Mouse (Mus musculus): ENCODE measurements at regions not wholly inside any gene's neighbourhood (a gene's known extent, or its start where the extent isn't known, plus 50 kb on each side); places are given as distances from the start of the nearest gene placed in this dataset.

DNA sequence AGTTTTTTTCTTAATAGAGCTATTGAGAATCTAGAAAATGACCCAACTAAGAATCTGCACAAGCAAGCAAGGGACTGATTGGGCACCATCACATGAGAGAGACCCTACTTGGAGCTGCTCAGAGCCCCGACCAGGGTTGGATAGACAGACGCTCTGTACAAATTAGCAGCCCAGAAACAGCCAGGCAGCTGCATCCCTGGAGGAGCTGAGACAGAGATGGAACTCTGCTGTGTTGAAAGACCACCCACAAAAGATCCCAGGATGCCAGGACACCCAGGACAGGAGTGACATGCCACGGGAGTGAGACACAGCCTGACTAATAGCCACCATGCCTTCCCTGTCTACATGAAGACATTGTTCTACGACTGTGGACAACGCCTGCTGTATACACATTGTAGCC, 147.9 kb downstream of the Gm826 start:
- no peak for DNase-seq

DNA sequence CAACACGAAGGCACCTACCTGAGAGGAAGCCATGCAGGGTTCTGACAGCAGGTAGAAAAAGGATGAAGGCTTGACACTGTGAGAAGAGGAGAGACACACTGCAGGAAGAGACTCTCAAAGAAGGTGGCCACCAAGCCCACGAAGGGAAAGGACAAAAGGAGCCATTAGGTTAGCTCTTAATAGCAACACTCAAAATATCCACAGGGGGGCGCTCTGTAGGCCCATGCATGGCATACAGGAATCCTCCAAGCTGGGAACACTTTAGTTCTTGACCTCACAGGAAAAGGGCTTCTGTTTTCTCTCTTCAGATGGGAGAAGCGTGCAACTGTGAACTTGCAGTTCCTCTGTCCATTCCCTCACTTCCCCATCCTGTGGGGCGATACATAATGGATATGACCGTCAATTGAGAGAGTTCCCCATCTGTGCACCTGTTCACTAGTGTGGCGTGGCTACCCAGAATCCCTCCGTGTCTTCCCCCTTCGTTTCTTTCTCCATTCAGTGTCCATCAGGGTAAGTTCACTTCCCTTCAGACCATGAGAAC, 162.9 kb downstream of the Gm826 start:
- peak; percentile 33 for DNase-seq

GRCm38 (mm10) chr2:160158599-160159261, 175.2 kb downstream of the Gm826 start:
- no peak for DNase-seq

DNA sequence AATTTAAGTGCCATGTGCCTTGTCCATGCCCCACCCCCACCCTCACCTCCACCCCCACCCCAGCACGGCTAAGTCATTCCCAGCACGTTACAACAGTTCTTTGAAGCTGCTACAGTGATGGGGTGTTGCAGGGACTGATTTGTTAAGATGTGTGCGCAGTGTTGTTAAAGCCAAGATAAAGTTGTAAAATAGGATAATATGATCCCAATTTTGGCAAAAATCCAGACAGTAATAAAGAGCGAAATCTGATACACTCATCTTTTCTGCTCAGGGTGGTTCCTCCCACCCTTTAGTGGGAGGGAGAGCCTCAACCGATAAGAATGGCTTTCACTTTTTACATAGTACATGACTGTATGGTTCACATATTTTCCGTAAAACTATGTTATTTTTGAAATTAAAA, 180.2 kb downstream of the Gm826 start:
- no peak for DNase-seq

DNA sequence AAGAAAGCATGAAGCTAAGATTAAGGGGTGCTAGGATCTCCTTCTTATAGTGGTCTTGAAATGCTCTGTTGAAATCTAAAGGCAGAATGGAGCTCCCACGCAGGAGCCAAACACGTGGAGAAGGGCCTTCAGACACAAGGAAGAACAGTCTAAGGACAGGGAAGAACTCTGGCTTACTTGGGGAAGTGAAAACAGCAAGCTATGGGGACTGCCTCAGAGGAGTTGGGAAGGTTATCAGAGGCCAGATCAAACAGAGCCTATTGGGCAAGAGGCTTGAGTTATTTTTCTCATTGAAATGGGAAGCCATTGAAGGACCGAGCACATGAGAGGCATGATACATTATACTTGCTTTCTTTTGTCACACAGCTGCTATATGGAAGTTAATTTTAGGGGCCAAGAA, 181.9 kb downstream of the Gm826 start:
- DNase-seq = no peak

DNA sequence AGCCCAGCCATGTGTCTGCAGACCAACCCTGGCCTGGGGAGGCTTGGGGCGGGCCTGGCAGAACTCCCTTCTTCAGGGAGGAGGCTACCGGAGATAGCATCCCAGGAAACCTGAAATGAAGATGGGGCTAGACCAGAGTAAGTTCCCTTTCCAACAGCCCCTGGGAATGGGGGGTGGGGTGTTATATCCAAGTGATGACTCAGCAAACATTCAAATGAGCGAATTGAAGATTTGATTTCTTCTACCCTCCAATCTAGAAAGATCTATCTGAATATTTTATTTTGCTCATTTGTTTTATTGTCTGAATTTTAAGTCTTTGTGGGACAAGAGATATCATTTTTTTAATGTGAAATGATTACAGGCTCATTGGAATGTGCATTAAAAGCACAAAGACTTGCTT, 185.0 kb downstream of the Gm826 start:
- DNase-seq = no peak

GRCm38 (mm10) chr2:160148516-160148915, 185.4 kb downstream of the Gm826 start:
- no peak for DNase-seq

DNA sequence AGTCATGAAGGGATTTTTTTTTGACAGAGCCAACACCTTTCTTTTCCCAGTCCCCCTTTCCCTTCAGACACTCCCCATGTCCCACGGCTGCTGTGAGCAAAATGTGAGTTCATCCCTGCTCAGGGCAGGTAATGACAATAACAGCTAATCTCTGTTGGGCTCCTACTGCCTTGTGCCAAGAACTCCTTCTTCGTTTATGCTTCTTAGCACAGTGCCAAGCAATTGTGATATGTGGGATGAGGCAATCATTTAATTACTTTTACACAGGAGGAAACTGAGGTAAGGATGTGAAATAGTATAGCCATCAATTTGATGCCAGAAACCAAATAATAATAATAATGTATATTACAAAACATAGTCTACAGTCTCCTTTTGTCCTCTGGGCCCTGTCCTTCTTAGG, 185.9 kb downstream of the Gm826 start:
- DNase-seq = no peak

- no peak for DNase-seq
These were observed 193.7 kb downstream of the Gm826 start for GRCm38 (mm10) chr2:160140166-160140740.

GRCm38 (mm10) chr2:160138091-160138490, 195.9 kb downstream of the Gm826 start:
- DNase-seq = no peak

DNA sequence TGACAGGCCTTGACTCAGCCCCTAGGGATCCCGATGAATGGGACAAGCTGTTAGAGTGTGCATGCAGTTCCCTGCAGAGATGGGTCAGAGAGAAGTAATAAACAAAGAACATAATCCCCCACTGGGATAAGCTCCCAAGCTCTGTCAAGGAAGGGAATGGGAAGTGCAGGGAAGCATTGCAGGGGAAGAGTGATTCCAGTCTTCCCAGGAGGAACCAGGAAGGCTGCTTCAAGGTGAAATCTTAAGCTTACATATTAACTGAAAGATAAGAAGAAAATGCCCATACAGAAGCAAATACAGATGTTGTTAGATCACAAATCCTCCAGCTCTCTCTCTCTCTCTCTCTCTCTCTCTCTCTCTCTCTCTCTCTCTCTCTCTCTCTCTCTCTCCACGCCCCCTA, 202.2 kb downstream of the Gm826 start:
- DNase-seq = no peak

DNA sequence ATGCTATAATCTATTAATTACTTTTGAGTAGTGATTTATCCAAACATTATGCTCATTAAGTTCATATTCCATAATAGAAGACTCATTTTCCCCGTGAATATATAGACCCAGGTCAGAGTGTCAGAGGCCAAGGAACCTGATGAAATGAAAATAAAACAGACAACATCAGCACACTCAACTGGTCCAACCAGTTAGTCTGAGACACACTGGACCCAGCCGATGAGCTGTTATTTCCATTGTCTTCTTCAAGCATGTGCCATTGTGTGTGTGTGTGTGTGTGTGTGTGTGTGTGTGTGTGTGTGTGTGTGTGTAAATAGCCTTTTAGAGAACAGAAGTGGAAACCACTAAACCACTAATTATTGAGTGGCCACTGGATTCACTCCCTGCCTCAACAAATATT, 202.6 kb downstream of the Gm826 start:
- no peak for DNase-seq

GRCm38 (mm10) chr2:160117148-160117547, 216.8 kb downstream of the Gm826 start:
- DNase-seq = no peak

DNA sequence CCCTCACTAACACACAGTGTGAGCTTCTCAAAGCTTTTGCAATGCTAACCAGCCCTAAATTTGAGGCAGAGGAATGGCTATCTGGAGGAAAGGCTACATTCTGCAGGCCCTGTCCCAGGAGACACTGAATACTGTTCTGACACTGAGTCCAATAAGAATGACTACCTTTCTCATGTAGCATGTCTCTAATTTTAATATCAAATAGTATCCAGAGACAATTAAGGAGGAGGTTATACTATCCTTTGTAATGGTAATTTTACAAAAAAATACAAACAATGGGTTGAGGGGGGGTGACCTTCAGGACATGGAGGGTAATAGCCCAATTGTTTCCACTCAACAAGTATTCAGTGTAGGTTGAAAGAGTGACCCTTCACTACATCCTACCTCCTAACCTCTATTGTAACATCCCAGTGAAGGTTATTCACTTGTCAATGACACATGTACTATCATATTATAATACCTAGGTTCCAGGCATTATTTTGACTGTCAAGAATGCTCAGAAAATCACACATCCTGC, 222.7 kb downstream of the Gm826 start:
- DNase-seq = no peak

- DNase-seq = no peak
These were observed 240.9 kb downstream of the Gm826 start for GRCm38 (mm10) chr2:160093078-160093477.

GRCm38 (mm10) chr2:160085999-160086398, 248.0 kb downstream of the Gm826 start:
- DNase-seq = no peak

DNA sequence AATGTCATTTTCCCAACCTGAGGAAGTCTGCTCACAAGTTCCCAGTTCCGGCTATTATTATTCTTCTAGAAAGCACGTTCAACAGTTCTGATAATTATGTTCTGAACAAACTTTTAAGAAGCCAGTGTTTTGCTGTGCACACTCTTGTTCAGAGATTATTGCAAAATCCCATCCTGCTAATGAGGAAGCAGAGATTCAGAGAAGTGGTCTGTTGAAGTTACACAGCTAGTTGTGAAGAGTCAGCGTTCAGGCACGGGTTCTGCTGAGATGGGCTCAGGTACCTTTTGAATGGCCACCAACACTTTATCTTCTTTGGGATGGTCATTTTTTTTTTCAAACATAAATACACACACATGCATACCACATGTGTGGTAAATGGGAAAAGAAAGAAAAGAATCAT, 250.3 kb downstream of the Gm826 start:
- DNase-seq = no peak

DNA sequence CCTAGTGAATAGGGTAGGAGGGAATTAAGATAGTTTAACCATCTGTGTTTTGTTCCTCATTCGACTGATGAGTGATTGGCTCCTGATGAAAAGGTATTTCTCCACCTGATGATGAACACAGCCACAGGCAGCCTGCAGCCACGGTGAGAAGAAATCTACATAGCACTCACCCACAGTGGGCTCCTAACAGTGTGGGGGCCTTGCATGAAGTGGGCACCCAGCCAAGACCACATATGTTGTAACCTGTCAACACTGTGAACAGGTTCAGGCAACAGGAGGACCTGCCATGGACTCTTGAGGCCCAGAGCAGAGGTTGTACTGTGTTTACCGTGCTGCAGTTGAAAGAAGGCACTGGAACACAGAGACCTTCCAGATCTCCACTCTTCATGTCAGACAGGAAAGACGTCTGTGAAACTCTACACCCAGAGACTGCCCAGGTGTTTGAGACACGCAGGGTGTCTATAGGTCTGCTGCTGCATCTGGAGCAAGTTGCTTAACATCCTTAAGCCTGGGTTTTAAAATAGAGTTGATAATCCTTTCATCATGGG, 251.8 kb downstream of the Gm826 start:
- DNase-seq = no peak

GRCm38 (mm10) chr2:160075694-160076093, 258.3 kb downstream of the Gm826 start:
- no peak for DNase-seq

GRCm38 (mm10) chr2:160070441-160070840, 263.5 kb downstream of the Gm826 start:
- no peak for DNase-seq

GRCm38 (mm10) chr2:160068772-160069171, 265.2 kb downstream of the Gm826 start:
- no peak for DNase-seq

GRCm38 (mm10) chr2:160067904-160068303, 266.1 kb downstream of the Gm826 start:
- no peak for DNase-seq

- no peak for DNase-seq
These were observed 267.3 kb downstream of the Gm826 start for GRCm38 (mm10) chr2:160066491-160067303.

All from thymus, postnatal 4 days (tissue).